Mouse (Mus musculus) naive thymus-derived CD4-positive, alpha-beta T cell, adult 5 months (primary cell): ENCODE data around the gene Nsg2. TPM values are rescaled to one million over a fixed set of nuclear protein-coding genes. Genes with fewer than 3 reads are reported as not detected.

ENCODE experiments used
- polyA plus RNA-seq: library from polyadenylated mRNA; unstranded; fragments of 100-300 nt; shearing (Covaris generic); gene quantifications from one replicate; pipeline ENCODE4 v1.2.1, GENCODE M21; 2017

Nsg2 gene
- polyA plus RNA-seq, result 177 TPM

GRCm38 (mm10) chr11:32000281-32000680 is at the start of gene Nsg2:
TSS of gene Nsg2 (plus strand) at chr11:32000463.

GRCm38 (mm10) chr11:31965256-31966134 is 34.8 kb upstream of the Nsg2 start, which contains the start of gene 4930524B15Rik:
TSS of gene 4930524B15Rik (plus strand) at chr11:31965592.

Other genes starting within 250 kb of the Nsg2 start
- gene Cpeb4, start 128.3 kb upstream of the Nsg2 start, polyA plus RNA-seq, result 12.8 TPM
- gene 4930524B15Rik, start 34.9 kb upstream of the Nsg2 start, polyA plus RNA-seq, result not detected
- not detected for gene Il9r, start 199.8 kb downstream of the Nsg2 start, polyA plus RNA-seq
- 15.5 TPM for gene Snrnp25, start 205.0 kb downstream of the Nsg2 start, polyA plus RNA-seq
- gene Rhbdf1, start 221.8 kb downstream of the Nsg2 start, polyA plus RNA-seq, result not detected
- gene Mpg, start 226.0 kb downstream of the Nsg2 start, polyA plus RNA-seq, result 19.8 TPM